Mouse (Mus musculus) midbrain, embryonic 11.5 days (tissue): Measurements from ENCODE around the gene Tstd1. TPM values are rescaled to one million over a fixed set of nuclear protein-coding genes. Genes with fewer than 3 reads are reported as not detected.
A peak's percentile ranks its signal among the peaks of the same experiment; 100 is the strongest.

ENCODE experiments used
- ATAC-seq: fragments of 200-750 bp; cut with Nextera tagmentation; 2 replicates; pipeline ENCODE4 v1.8.0; 2017; ENCODE audit warnings: moderate TSS enrichment, moderate library complexity; ENCODE audit not compliant: low FRiP score
- DNase-seq: peaks from one replicate; pipeline ENCODE4 v3.0.0; 2015; ENCODE audit warnings: low spot score; ENCODE audit errors: missing footprints
- H3K27ac ChIP-seq: fragments of 300-500 bp; sonication (generic); 2 replicates; pipeline ENCODE4 v1.5.1; 2014; ENCODE audit warnings: low read depth, low read length
- H3K27me3 ChIP-seq: fragments of 300-500 bp; sonication (generic); 2 replicates; pipeline ENCODE4 v1.6.1; 2014; ENCODE audit warnings: mild to moderate bottlenecking, low read length, moderate library complexity, mixed read lengths; ENCODE audit not compliant: control insufficient read depth, insufficient read depth
- H3K36me3 ChIP-seq: fragments of 300-500 bp; sonication (generic); 2 replicates; pipeline ENCODE4 v1.6.1; 2014; ENCODE audit warnings: mild to moderate bottlenecking, low read length, moderate library complexity, mixed read lengths; ENCODE audit not compliant: control insufficient read depth, insufficient read depth
- H3K4me1 ChIP-seq: fragments of 300-500 bp; sonication (generic); 2 replicates; pipeline ENCODE4 v1.6.1; 2014; ENCODE audit warnings: low read length; ENCODE audit not compliant: control insufficient read depth, insufficient read depth
- H3K4me2 ChIP-seq: fragments of 300-500 bp; sonication (generic); 2 replicates; pipeline ENCODE4 v1.6.1; 2014; ENCODE audit warnings: mild to moderate bottlenecking, moderate library complexity
- H3K4me3 ChIP-seq: fragments of 300-500 bp; sonication (generic); 2 replicates; pipeline ENCODE4 v1.5.1; 2014; ENCODE audit warnings: low read depth, low read length
- H3K9ac ChIP-seq: fragments of 300-500 bp; sonication (generic); 2 replicates; pipeline ENCODE4 v1.6.1; 2014; ENCODE audit warnings: low read length
- H3K9me3 ChIP-seq: fragments of 300-500 bp; sonication (generic); 2 replicates; pipeline ENCODE4 v1.6.1; 2016; ENCODE audit warnings: low read length; ENCODE audit not compliant: control insufficient read depth
- WGBS: fragments of 180-500 bp; shearing (Covaris S2); extraction: QIAGEN DNeasy Blood & Tissue Kit; methylation state at CpG from one replicate; pipeline ENCODE4 v1.1.7; 2014; 5-methylcytosine and 5-hydroxymethylcytosine counted together
- polyA plus RNA-seq: library from polyadenylated mRNA; unstranded; fragments of >200 nt; fragmentation: Nextera tagmentation; extraction: Ambion mirVana; gene quantifications from 2 replicates; pipeline ENCODE4 v1.2.1, GENCODE M21; 2014

Gene Tstd1
- polyA plus RNA-seq, 1 experiment from 2014 or later: 4.0 TPM

GRCm38 (mm10) chr1:171410947-171411484, 7.7 kb upstream of the Tstd1 start, which contains the start of gene Usf1:
Gene Usf1, plus strand, starts transcription at chr1:171411313.
- peaks cover 5% of the 10 kb centered on the region for H3K36me3 ChIP-seq
- WGBS: under 1% methylated on average over 36 of the region's 36 CpGs
- H3K4me3 ChIP-seq: peak within 1 kb of the TSS; percentile 93
- peaks cover 9% of the 10 kb centered on the region; the same call in 1 of the 2 replicates for H3K4me1 ChIP-seq
- no peaks in the 10 kb centered on the region for H3K9me3 ChIP-seq
- peak within 1 kb of the TSS; percentile 74 for H3K27ac ChIP-seq
- H3K27me3 ChIP-seq: peaks cover 4% of the 10 kb centered on the region; the same call in 1 of the 2 replicates
- ATAC-seq: peak; percentile 98
- DNase-seq: peak; percentile 99
- H3K4me2 ChIP-seq: peak within 1 kb of the TSS; percentile 40
- peak within 1 kb of the TSS; percentile 93 for H3K9ac ChIP-seq

- peak overlapping the region; percentile 74 for H3K27ac ChIP-seq
Measured at GRCm38 (mm10) chr1:171411492-171411941, 7.2 kb upstream of the Tstd1 start.

GRCm38 (mm10) chr1:171412001-171412441, 6.7 kb upstream of the Tstd1 start:
- peaks cover 9% of the 10 kb centered on the region; the same call in 1 of the 2 replicates for H3K4me1 ChIP-seq
- H3K36me3 ChIP-seq: peaks cover 14% of the 10 kb centered on the region
- H3K27ac ChIP-seq: peak overlapping the region; percentile 74
- peak; percentile 94 for DNase-seq
- H3K4me2 ChIP-seq: peak overlapping the region; percentile 40
- H3K27me3 ChIP-seq: peaks cover 4% of the 10 kb centered on the region; the same call in 1 of the 2 replicates
- peak overlapping the region; percentile 93 for H3K9ac ChIP-seq
- no peaks in the 10 kb centered on the region for H3K9me3 ChIP-seq
- peak; percentile 57 for ATAC-seq
- H3K4me3 ChIP-seq: peak overlapping the region; percentile 93
- WGBS: 2% methylated on average over 20 of the region's 20 CpGs

More at GRCm38 (mm10) chr1:171411492-171411941, 7.2 kb upstream of the Tstd1 start:
- under 1% methylated on average over 38 of the region's 39 CpGs for WGBS
- Histone ChIP-seq H3K9me3 (no peaks in the 10 kb centered on the region), H3K4me1 (peaks cover 9% of the 10 kb centered on the region; the same call in 1 of the 2 replicates), H3K4me2 (peak overlapping the region; percentile 40), H3K4me3 (peak overlapping the region; percentile 93), H3K36me3 (peaks cover 9% of the 10 kb centered on the region), H3K27me3 (peaks cover 4% of the 10 kb centered on the region; the same call in 1 of the 2 replicates), H3K9ac (peak overlapping the region; percentile 93)
- ATAC-seq: peak; percentile 81
- DNase-seq: peak; percentile 95

GRCm38 (mm10) chr1:171412446-171412845, 6.2 kb upstream of the Tstd1 start:
- ATAC-seq (peak; percentile 3; the same call in 1 of the 2 replicates), DNase-seq (peak; percentile 89)
- H3K4me2 ChIP-seq: peak overlapping the region; percentile 40
- 48% methylated on average over 3 of the region's 3 CpGs for WGBS
- peaks cover 4% of the 10 kb centered on the region; the same call in 1 of the 2 replicates for H3K27me3 ChIP-seq
- peak overlapping the region; percentile 93 for H3K4me3 ChIP-seq
- peak overlapping the region; percentile 45; the same call in 1 of the 2 replicates for H3K27ac ChIP-seq
- peaks cover 14% of the 10 kb centered on the region for H3K36me3 ChIP-seq
- no peaks in the 10 kb centered on the region for H3K9me3 ChIP-seq
- H3K4me1 ChIP-seq: peaks cover 9% of the 10 kb centered on the region; the same call in 1 of the 2 replicates
- H3K9ac ChIP-seq: peak overlapping the region; percentile 93

GRCm38 (mm10) chr1:171413608-171414007, 5.1 kb upstream of the Tstd1 start:
- Histone ChIP-seq H3K4me2 (no peak overlapping the region), H3K4me3 (no peak overlapping the region), H3K36me3 (peaks cover 21% of the 10 kb centered on the region)

GRCm38 (mm10) chr1:171419291-171419882, 715 bp downstream of the Tstd1 start:
- Histone ChIP-seq H3K9ac (no peak overlapping the region), H3K9me3 (no peaks in the 10 kb centered on the region), H3K27ac (peak overlapping the region; percentile 15; the same call in 1 of the 2 replicates), H3K36me3 (peaks cover 26% of the 10 kb centered on the region), H3K4me2 (no peak overlapping the region), H3K4me3 (no peak overlapping the region), H3K4me1 (no peaks in the 10 kb centered on the region), H3K27me3 (no peaks in the 10 kb centered on the region)
- no peak for DNase-seq
- peak; percentile 61 for ATAC-seq
- 50% methylated on average over 12 of the region's 12 CpGs for WGBS

More at GRCm38 (mm10) chr1:171413608-171414007, 5.1 kb upstream of the Tstd1 start:
- Histone ChIP-seq H3K4me1 (peaks cover 9% of the 10 kb centered on the region; the same call in 1 of the 2 replicates), H3K27ac (no peak overlapping the region), H3K9ac (no peak overlapping the region), H3K9me3 (no peaks in the 10 kb centered on the region), H3K27me3 (peaks cover 4% of the 10 kb centered on the region; the same call in 1 of the 2 replicates)
- DNase-seq (no peak), ATAC-seq (no peak)
- WGBS: 71% methylated on average over 8 of the region's 8 CpGs

GRCm38 (mm10) chr1:171419905-171420304, 1.2 kb downstream of the Tstd1 start:
- no peak for DNase-seq
- H3K4me1 ChIP-seq: no peaks in the 10 kb centered on the region
- no peaks in the 10 kb centered on the region for H3K9me3 ChIP-seq
- WGBS: 76% methylated on average over 5 of the region's 5 CpGs
- H3K4me2 ChIP-seq: no peak overlapping the region
- H3K9ac ChIP-seq: no peak overlapping the region
- H3K27ac ChIP-seq: 0 out of 2 replicates have a peak overlapping the region, but pooled peaks have one; percentile 15
- no peak; the same call in 1 of the 2 replicates for ATAC-seq
- no peak overlapping the region for H3K4me3 ChIP-seq
- no peaks in the 10 kb centered on the region for H3K27me3 ChIP-seq
- H3K36me3 ChIP-seq: peaks cover 26% of the 10 kb centered on the region

GRCm38 (mm10) chr1:171422504-171423095, 3.9 kb downstream of the Tstd1 start:
- Histone ChIP-seq H3K4me1 (no peaks in the 10 kb centered on the region), H3K9ac (no peak overlapping the region), H3K27ac (no peak overlapping the region), H3K9me3 (no peaks in the 10 kb centered on the region), H3K4me2 (no peak overlapping the region), H3K27me3 (no peaks in the 10 kb centered on the region), H3K36me3 (peaks cover 12% of the 10 kb centered on the region), H3K4me3 (no peak overlapping the region)
- WGBS: 90% methylated on average over 8 of the region's 8 CpGs
- ATAC-seq (no peak), DNase-seq (no peak)
